Mouse (Mus musculus) heart, adult 2 months (tissue): ENCODE measurements around the gene Pfkfb1. TPM values are rescaled to one million over a fixed set of nuclear protein-coding genes. Genes with fewer than 3 reads are reported as not detected.
A peak's percentile ranks its signal among the peaks of the same experiment; 100 is the strongest.

Experiments used
- DNase-seq, 2 experiments: peaks; one replicate each; pipeline ENCODE4 v3.0.0; 2021
- H3K27ac ChIP-seq: fragments of 200-600 bp; 2 replicates; pipeline ENCODE4 v1.8.1; 2022
- H3K27me3 ChIP-seq: fragments of 200-500 bp; 2 replicates; pipeline ENCODE4 v1.6.1; 2012; ENCODE audit warnings: mild to moderate bottlenecking, low read length, inconsistent platforms, mixed read lengths; ENCODE audit not compliant: control insufficient read depth, insufficient read depth
- H3K36me3 ChIP-seq: fragments of 200-500 bp; 2 replicates; pipeline ENCODE4 v1.6.1; 2012; ENCODE audit warnings: low read length, inconsistent platforms; ENCODE audit not compliant: control insufficient read depth, insufficient read depth
- H3K4me1 ChIP-seq: fragments of 200-500 bp; 2 replicates; pipeline ENCODE4 v1.6.1; 2011; ENCODE audit warnings: low read length; ENCODE audit not compliant: control insufficient read depth, insufficient read depth
- H3K4me3 ChIP-seq: fragments of 200-600 bp; 2 replicates; pipeline ENCODE4 v1.8.1; 2022
- H3K79me2 ChIP-seq: fragments of 200-500 bp; replicated peaks from 2 replicates; pipeline ENCODE4 v1.6.1; 2012; ENCODE audit warnings: mild to moderate bottlenecking, inconsistent platforms, low read length, moderate library complexity, mixed read lengths; ENCODE audit not compliant: control insufficient read depth, insufficient read depth
- H3K9ac ChIP-seq: fragments of 200-500 bp; 2 replicates; pipeline ENCODE4 v1.6.1; 2012; ENCODE audit warnings: low read depth, mild to moderate bottlenecking, control low read depth, inconsistent platforms, low read length, mixed read lengths
- CTCF ChIP-seq: fragments of 200-600 bp; IDR thresholded peaks from 2 replicates; pipeline ENCODE4 v1.8.1; 2022; ENCODE audit warnings: antibody characterized with exemption, mild to moderate bottlenecking, moderate library complexity
- EP300 ChIP-seq: fragments of 200-500 bp; IDR thresholded peaks from 2 replicates; pipeline ENCODE4 v1.6.1; 2011; ENCODE audit warnings: low read depth, low read length, control low read depth; ENCODE audit not compliant: insufficient read depth
- POLR2A ChIP-seq: fragments of 200-500 bp; IDR thresholded peaks from 2 replicates; pipeline ENCODE4 v1.6.1; 2011; ENCODE audit warnings: mild to moderate bottlenecking, low read depth, low read length, control low read depth; ENCODE audit not compliant: insufficient read depth
- WGBS: fragments of 180-500 bp; shearing (Covaris S2); methylation state at CpG from one replicate; pipeline ENCODE4 v1.1.7; 2018; 5-methylcytosine and 5-hydroxymethylcytosine counted together
- intact Hi-C: fragments of 180-260 bp; cut with DNase I; formaldehyde crosslinking; loops from one replicate; pipeline ENCODE4 v1.15.1; 2025
- microRNA-seq, 2 experiments: library from miRNA; unstranded; fragments of <30 nt; microRNA quantifications; one replicate each; pipeline ENCODE4 v1.2.0; 2021
- polyA plus RNA-seq: library from polyadenylated mRNA; depleted of rRNA; stranded (reverse); fragments of >200 nt; gene quantifications from 2 replicates; pipeline ENCODE4 v1.2.3, GENCODE M21; 2012; rRNA removed
- total RNA-seq, 2 experiments: library from RNA; stranded (reverse); gene quantifications; 2 replicates each; pipeline ENCODE4 v1.2.3; 2021

Gene Pfkfb1
- total and polyA plus RNA-seq, 3 experiments = 5.5 to 17.0 (median 16.4) TPM

DNA sequence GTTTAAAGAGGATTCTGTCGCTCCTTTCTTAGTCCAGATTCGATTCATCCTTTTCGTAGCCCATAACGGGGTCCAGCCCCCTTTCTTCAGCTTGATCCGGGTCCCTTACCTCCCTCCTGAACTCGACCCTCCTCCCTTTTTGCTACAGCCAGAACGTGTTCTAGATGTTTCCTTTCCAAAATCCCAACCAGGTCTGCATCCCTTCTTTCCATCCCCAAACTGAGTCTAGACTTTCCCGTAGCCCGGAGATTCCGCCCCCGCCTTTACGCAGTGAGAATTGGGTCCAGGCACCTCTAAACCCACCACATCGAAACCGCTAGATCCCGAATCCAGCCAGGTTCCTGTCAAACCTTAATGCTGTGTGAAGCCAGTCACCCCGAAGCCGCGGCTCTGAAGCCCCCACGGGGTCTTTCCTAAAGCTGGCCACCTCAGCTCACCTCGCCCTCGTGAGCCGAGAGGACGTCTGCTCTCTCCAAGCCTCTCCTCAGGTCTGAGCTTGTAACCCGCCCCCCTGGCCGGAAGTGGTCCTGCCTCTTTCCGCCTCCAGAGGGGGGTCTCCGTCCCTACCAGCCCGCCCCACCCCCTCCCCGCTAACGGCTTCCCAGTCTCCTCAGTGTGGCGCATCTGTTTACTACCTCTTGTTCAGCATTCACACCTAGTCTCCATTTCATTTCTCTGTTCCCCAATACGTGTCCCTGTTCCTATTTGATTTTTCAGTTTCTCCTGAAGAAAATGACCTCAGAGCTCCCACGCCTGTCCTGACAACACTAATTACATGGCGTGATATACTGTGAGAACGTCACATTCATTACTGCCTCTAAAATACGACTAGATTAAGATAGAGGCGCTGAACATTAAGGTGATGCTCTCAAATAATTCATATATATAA, 69.1 kb downstream of the Pfkfb1 start, which contains the start of gene Tro:
Tro (minus strand) TSS at position 676 of the 889 bp plus-strand sequence.
- WGBS = 22% methylated on average over 37 of the region's 37 CpGs
- Histone ChIP-seq H3K4me3 (peak within 1 kb of the TSS; percentile 33), H3K79me2 (no peaks in the 10 kb centered on the region), H3K27ac (no peak within 1 kb of the TSS), H3K27me3 (no peaks in the 10 kb centered on the region), H3K36me3 (no peaks in the 10 kb centered on the region), H3K9ac (peak within 1 kb of the TSS; percentile 45; the same call in 1 of the 2 replicates), H3K4me1 (no peaks in the 10 kb centered on the region)
- TF ChIP-seq POLR2A = no peak
- no peak for DNase-seq
- intact Hi-C loops = no loop called here

DNA sequence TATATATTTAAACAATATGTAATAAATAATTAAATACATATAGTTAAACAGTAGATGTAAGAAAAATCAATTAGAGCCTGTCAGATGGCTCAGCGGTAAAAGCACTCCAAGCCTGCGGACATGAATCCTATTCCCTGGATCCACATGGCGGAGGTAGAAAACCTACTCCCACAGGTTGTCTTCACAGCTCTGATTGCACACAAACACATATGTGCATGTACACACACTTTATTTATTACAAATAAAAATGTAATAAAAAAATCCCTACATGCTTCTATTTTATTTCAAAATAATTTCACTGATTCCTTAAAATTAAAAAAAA, 69.7 kb downstream of the Pfkfb1 start:
- intact Hi-C loops = no loop called here
- H3K4me1 ChIP-seq = no peaks in the 10 kb centered on the region
- H3K36me3 ChIP-seq = no peaks in the 10 kb centered on the region
- DNase-seq = no peak
- TF ChIP-seq EP300 (no peak), CTCF (no peak), POLR2A (no peak)
- H3K4me3 ChIP-seq = no peak overlapping the region
- 71% methylated on average over 3 of the region's 3 CpGs for WGBS
- no peaks in the 10 kb centered on the region for H3K79me2 ChIP-seq
- H3K27me3 ChIP-seq = no peaks in the 10 kb centered on the region
- H3K27ac ChIP-seq = no peak overlapping the region
- H3K9ac ChIP-seq = no peak overlapping the region

DNA sequence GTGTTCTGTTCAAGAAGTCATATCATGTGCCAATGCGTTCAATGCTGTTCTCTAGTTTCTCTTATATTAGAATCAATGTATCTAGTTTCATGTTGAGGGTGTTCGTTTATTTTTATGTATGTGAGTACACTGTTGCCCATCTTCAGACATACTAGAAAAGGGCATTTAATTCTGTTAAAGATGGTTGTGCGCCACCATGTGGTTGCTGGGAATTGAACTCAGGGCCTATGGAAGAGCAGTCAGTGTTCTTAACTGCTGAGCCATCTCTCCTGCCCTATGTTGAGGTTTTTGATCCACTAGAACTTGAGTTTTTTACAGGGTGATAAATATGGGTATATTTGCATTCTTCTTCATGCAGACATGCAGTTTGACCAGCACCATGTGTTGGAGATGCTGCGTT, 74.8 kb downstream of the Pfkfb1 start:
- Histone ChIP-seq H3K4me1 (no peaks in the 10 kb centered on the region), H3K9ac (no peak overlapping the region), H3K27me3 (no peaks in the 10 kb centered on the region), H3K27ac (no peak overlapping the region), H3K4me3 (no peak overlapping the region), H3K36me3 (no peaks in the 10 kb centered on the region), H3K79me2 (no peaks in the 10 kb centered on the region)
- 40% methylated on average over 4 of the region's 4 CpGs for WGBS
- intact Hi-C loops = loop anchor here (5.0 kb wide), 1 partner anchor 151 kb away; no protein-coding TSS in a partner anchor
- TF ChIP-seq CTCF (peak; percentile 55), EP300 (no peak)
- DNase-seq = no peak

DNA sequence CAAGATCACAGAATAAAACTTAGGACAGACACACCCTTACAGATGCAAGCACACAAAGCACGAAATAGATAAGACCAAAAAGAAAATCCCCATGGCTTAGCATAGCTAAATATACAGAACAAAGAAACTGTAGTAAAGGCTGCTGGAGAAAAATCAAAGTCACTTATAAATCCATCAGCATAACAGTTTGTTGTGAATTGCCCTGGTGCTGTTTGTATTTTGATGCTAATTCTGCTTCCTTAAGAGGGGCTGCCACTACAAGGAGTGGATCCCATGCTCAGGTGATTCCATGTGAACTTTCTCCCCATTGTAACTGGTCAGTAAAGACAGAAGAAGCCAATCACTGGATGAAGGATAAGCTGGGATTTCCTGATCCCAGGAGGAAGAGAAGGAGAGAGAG, 89.5 kb downstream of the Pfkfb1 start:
- intact Hi-C loops = no loop called here
- Histone ChIP-seq H3K9ac (no peak overlapping the region), H3K79me2 (no peaks in the 10 kb centered on the region), H3K36me3 (no peaks in the 10 kb centered on the region), H3K4me3 (no peak overlapping the region), H3K27ac (no peak overlapping the region), H3K4me1 (no peaks in the 10 kb centered on the region), H3K27me3 (no peaks in the 10 kb centered on the region)
- TF ChIP-seq EP300 (no peak), POLR2A (no peak), CTCF (no peak)
- WGBS = 47% methylated on average over 1 of the region's 1 CpGs
- no peak for DNase-seq

Small RNAs within 50 kb of the gene (microRNA-seq; reads per million reads assigned to microRNA genes)
- gene Mir3620 = 0 reads per million in 2 experiments

Other genes with a start within 250 kb of the Pfkfb1 start
- gene Tmem29, start 129.1 kb upstream of the Pfkfb1 start, total RNA-seq = 1 to 10 TPM; 3.5 to 4.4 TPM
- 1.4 and 4.0 TPM in 2 replicates for gene Tmem29, start 129.1 kb upstream of the Pfkfb1 start, polyA plus RNA-seq
- gene Alas2, start 40.9 kb upstream of the Pfkfb1 start, total RNA-seq = 100 to 1,000 TPM in 1 of 2 experiments, 10 to 100 TPM in 1; 66.6 to 536 TPM
- 62.2 and 511 TPM in 2 replicates for gene Alas2, start 40.9 kb upstream of the Pfkfb1 start, polyA plus RNA-seq
- 1 to 10 TPM; 6.5 to 9.6 TPM for gene Apex2, start 1.6 kb downstream of the Pfkfb1 start, total RNA-seq
- 6.9 and 10.7 TPM in 2 replicates for gene Apex2, start 1.6 kb downstream of the Pfkfb1 start, polyA plus RNA-seq
- gene Tro, start 69.4 kb downstream of the Pfkfb1 start, total RNA-seq = 1 to 10 TPM; 1.0 to 1.1 TPM
- gene Tro, start 69.4 kb downstream of the Pfkfb1 start, polyA plus RNA-seq = 1.6 and 1.8 TPM in 2 replicates
- gene Maged2, start 226.1 kb downstream of the Pfkfb1 start, total RNA-seq = 10 to 100 TPM; 20.8 to 23.1 TPM
- gene Maged2, start 226.1 kb downstream of the Pfkfb1 start, polyA plus RNA-seq = 24.1 and 37.7 TPM in 2 replicates